Mouse (Mus musculus) right cerebral cortex, postnatal 25 days (tissue): ENCODE data around the gene Draxin.

ENCODE experiments used
- DNase-seq: peaks from one replicate; pipeline ENCODE4 v3.0.0; 2022

Gene Draxin

GRCm38 (mm10) chr4:148082257-148083044 lies 48.0 kb downstream of the Draxin start:
- DNase-seq, result no peak

- no peak for DNase-seq
Measured at GRCm38 (mm10) chr4:148081201-148081600, 49.3 kb downstream of the Draxin start.

- DNase-seq, result no peak
Measured at GRCm38 (mm10) chr4:148080597-148080973, 49.9 kb downstream of the Draxin start.

GRCm38 (mm10) chr4:148079944-148080596 lies 50.4 kb downstream of the Draxin start:
- no peak for DNase-seq

GRCm38 (mm10) chr4:148079212-148079611 lies 51.3 kb downstream of the Draxin start:
- DNase-seq, result no peak

GRCm38 (mm10) chr4:148075881-148076280 lies 54.6 kb downstream of the Draxin start:
- no peak for DNase-seq

GRCm38 (mm10) chr4:148075259-148075658 lies 55.2 kb downstream of the Draxin start:
- peak; percentile 56 for DNase-seq

GRCm38 (mm10) chr4:148074521-148075189 lies 55.8 kb downstream of the Draxin start:
- no peak for DNase-seq

GRCm38 (mm10) chr4:148071508-148071907 lies 59.0 kb downstream of the Draxin start:
- DNase-seq, result no peak

- DNase-seq, result no peak
Measured at GRCm38 (mm10) chr4:148069602-148070218, 60.8 kb downstream of the Draxin start.

- DNase-seq, result no peak
Measured at GRCm38 (mm10) chr4:148067346-148067745, 63.2 kb downstream of the Draxin start.

- no peak for DNase-seq
Measured at GRCm38 (mm10) chr4:148066401-148066744, 64.1 kb downstream of the Draxin start.

- DNase-seq, result no peak
Measured at GRCm38 (mm10) chr4:148065702-148066400, 64.6 kb downstream of the Draxin start.

GRCm38 (mm10) chr4:148061086-148061480 lies 69.4 kb downstream of the Draxin start:
- no peak for DNase-seq

- DNase-seq, result no peak
Measured at GRCm38 (mm10) chr4:148060120-148061085, 70.1 kb downstream of the Draxin start.

GRCm38 (mm10) chr4:148058993-148059392 lies 71.5 kb downstream of the Draxin start:
- DNase-seq, result peak; percentile 36

GRCm38 (mm10) chr4:148058218-148058819 lies 72.2 kb downstream of the Draxin start:
- DNase-seq, result no peak

GRCm38 (mm10) chr4:148057661-148058209 lies 72.8 kb downstream of the Draxin start:
- no peak for DNase-seq

- no peak for DNase-seq
Measured at GRCm38 (mm10) chr4:148056801-148057200, 73.7 kb downstream of the Draxin start.

- no peak for DNase-seq
Measured at GRCm38 (mm10) chr4:148056246-148056645, 74.3 kb downstream of the Draxin start.
